Mouse (Mus musculus) G1E (cell line): Measurements from ENCODE around the gene Fam222a.

Experiments
- CTCF ChIP-seq: IDR thresholded peaks from 2 replicates; pipeline ENCODE4 v1.5.1; 2012; ENCODE audit warnings: low read depth, low read length, inconsistent platforms, mixed read lengths
- GATA1 ChIP-seq: IDR thresholded peaks from 2 replicates; pipeline ENCODE4 v1.6.1; 2012; ENCODE audit warnings: borderline replicate concordance, low read length, inconsistent platforms, mixed read lengths

DNA sequence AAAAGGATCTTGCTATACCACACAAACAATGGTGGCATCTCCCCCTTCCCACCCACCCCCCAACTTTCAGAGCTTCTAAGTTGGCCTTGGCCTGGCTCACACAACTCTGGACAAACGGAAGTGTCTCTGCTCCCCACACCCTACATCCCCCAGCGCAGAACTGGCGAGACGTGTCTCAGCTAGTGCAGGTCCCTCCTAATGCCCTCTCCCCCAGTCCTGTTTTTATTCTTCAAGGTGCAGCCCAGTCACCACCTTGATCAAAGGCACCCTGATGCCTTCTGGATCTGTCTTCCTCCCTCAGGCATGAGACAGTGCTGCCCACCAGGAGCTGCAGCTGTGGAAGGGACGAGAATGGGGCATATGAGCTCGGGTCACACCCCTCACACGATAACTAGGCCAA lies 88.5 kb downstream of the Fam222a start:
- TF ChIP-seq CTCF: no peak
- TF ChIP-seq GATA1: no peak
